In the genomic region with DNA sequence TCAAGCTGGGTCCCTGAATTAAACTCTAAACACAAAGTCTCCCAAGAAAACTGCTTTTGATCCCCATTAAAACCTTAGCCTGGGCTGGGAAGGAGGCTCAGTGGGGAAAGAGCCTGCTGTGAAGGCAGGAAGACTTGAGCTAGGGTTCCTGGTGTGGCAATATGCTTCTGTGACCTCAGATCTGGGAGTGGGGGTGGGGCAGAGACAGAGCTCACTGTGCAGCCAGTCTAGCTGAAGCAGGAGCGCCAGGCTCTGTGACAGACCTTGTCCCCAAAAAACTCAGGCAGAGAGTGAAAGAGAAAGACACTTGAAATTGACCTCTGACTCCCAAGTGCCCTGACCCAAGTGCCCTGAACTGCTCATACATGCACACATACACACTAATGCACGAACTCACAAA, we compare ENCODE assay signal across 10 mouse cellular contexts.
DNase-seq lines count a peak whose midpoint lies in the region; ATAC-seq and TF ChIP-seq lines count a peak whose summit lies in the region.
"Had no signal": no experiment of that assay in that cellular context is flagged by ENCODE, and none has a peak within 500 bp of the region (broad histone marks: within the 10 kb centered on the region; RNA-seq: fewer than 3 reads in every experiment).

No protein-coding gene starts in this region.

- no peak for TF ChIP-seq CTCF in heart, adult 2 months (IDR thresholded peaks at IDR 0.05)

- H3K79me2 ChIP-seq in heart, adult 2 months (replicated peaks; ENCODE audit: control insufficient read depth, insufficient read depth, low read length): no peaks in the 10 kb centered on the region

- WGBS in heart, adult 2 months: 77% methylated on average over 2 of the region's 2 CpGs
- 73% methylated on average over 2 of the region's 2 CpGs for WGBS in heart, embryonic 11.5 days (ENCODE audit: insufficient replicate concordance)
- 85% methylated on average over 2 of the region's 2 CpGs for WGBS in forebrain, embryonic 10.5 days

- H3K27me3 ChIP-seq in heart, adult 2 months (ENCODE audit: control insufficient read depth, insufficient read depth, low read length): no peaks in the 10 kb centered on the region
- no peaks in the 10 kb centered on the region for H3K27me3 ChIP-seq in heart, embryonic 11.5 days (ENCODE audit: control insufficient read depth, insufficient read depth, low read length)
- H3K27me3 ChIP-seq in megakaryocyte, embryonic 14.5 days (replicated peaks): no peaks in the 10 kb centered on the region
- no peaks in the 10 kb centered on the region for H3K27me3 ChIP-seq in forebrain, embryonic 10.5 days (ENCODE audit: poor library complexity, severe bottlenecking)
- H3K27me3 ChIP-seq: neural tube, embryonic 13.5 days had no signal

- peak overlapping the region; percentile 24; the same call in 1 of the 2 replicates for H3K27ac ChIP-seq in heart, adult 2 months
- H3K27ac ChIP-seq in heart, embryonic 11.5 days (ENCODE audit: low read depth, low read length): no peak overlapping the region
- no peak overlapping the region for H3K27ac ChIP-seq in forebrain, embryonic 10.5 days
- H3K27ac ChIP-seq: neural tube, embryonic 13.5 days had no signal

- no peaks in the 10 kb centered on the region; the same call in 1 of the 2 replicates for H3K9me3 ChIP-seq in heart, embryonic 11.5 days (replicated peaks; ENCODE audit: control insufficient read depth, low read length)
- no peaks in the 10 kb centered on the region for H3K9me3 ChIP-seq in megakaryocyte, embryonic 14.5 days
- H3K9me3 ChIP-seq in forebrain, embryonic 10.5 days: no peaks in the 10 kb centered on the region
- H3K9me3 ChIP-seq: neural tube, embryonic 13.5 days had no signal

- no peak overlapping the region for H3K9ac ChIP-seq in heart, adult 2 months (ENCODE audit: low read depth, low read length)
- no peak overlapping the region for H3K9ac ChIP-seq in heart, embryonic 11.5 days (ENCODE audit: low read depth, low read length)
- H3K9ac ChIP-seq: neural tube, embryonic 13.5 days had no signal

- ATAC-seq in heart, embryonic 11.5 days (replicated peaks; ENCODE audit: insufficient number of reproducible peaks, low FRiP score, low TSS enrichment): no peak
- peak; percentile 70 for ATAC-seq in granulocyte monocyte progenitor cell, adult 5-6 weeks (replicated peaks; ENCODE audit: poor library complexity, severe bottlenecking)
- ATAC-seq: lung, postnatal 0 days had no signal

- peaks cover 9% of the 10 kb centered on the region for H3K4me1 ChIP-seq in heart, adult 2 months (ENCODE audit: control insufficient read depth, insufficient read depth, low read length)
- H3K4me1 ChIP-seq in heart, embryonic 11.5 days (ENCODE audit: control insufficient read depth, insufficient read depth, low read length): peaks cover 18% of the 10 kb centered on the region
- peaks cover 74% of the 10 kb centered on the region for H3K4me1 ChIP-seq in megakaryocyte, embryonic 14.5 days
- peaks cover 24% of the 10 kb centered on the region for H3K4me1 ChIP-seq in forebrain, embryonic 10.5 days

- H3K4me2 ChIP-seq in heart, embryonic 11.5 days: no peak overlapping the region
- H3K4me2 ChIP-seq: neural tube, embryonic 13.5 days had no signal

- H3K4me3 ChIP-seq in heart, adult 2 months: no peak overlapping the region
- no peak overlapping the region for H3K4me3 ChIP-seq in heart, embryonic 11.5 days (ENCODE audit: low read depth, low read length)
- peak overlapping the region; percentile 53 for H3K4me3 ChIP-seq in megakaryocyte, embryonic 14.5 days (replicated peaks)
- H3K4me3 ChIP-seq in forebrain, embryonic 10.5 days: no peak overlapping the region
- H3K4me3 ChIP-seq: neural tube, embryonic 13.5 days had no signal

- peak in 1 of 2 experiments; percentile 29 for DNase-seq in heart, adult 2 months
- peak; percentile 31 to 88 for DNase-seq in adrenal gland, adult (ENCODE audit: inconsistent age in 2 of 2, low spot score in 1 of 2)
- no peak for DNase-seq in spleen, adult 18-20 months
- DNase-seq in forebrain, embryonic 10.5 days (ENCODE audit: extremely low spot score, low spot score): no peak
- DNase-seq in left cerebral cortex, adult 9 months (ENCODE audit: low spot score in 2 of 2): no peak

- TF ChIP-seq EP300 in heart, adult 2 months (IDR thresholded peaks at IDR 0.05; ENCODE audit: insufficient read depth, low read depth, low read length): no peak

- TF ChIP-seq POLR2A in heart, adult 2 months (IDR thresholded peaks at IDR 0.05; ENCODE audit: insufficient read depth, low read depth, low read length): no peak

- H3K36me3 ChIP-seq in heart, adult 2 months (ENCODE audit: control insufficient read depth, insufficient read depth, low read length): no peaks in the 10 kb centered on the region
- H3K36me3 ChIP-seq in heart, embryonic 11.5 days (ENCODE audit: control insufficient read depth, insufficient read depth, low read length): no peaks in the 10 kb centered on the region
- peaks cover 19% of the 10 kb centered on the region for H3K36me3 ChIP-seq in megakaryocyte, embryonic 14.5 days (replicated peaks; ENCODE audit: low read length)
- H3K36me3 ChIP-seq in forebrain, embryonic 10.5 days (replicated peaks): no peaks in the 10 kb centered on the region
- H3K36me3 ChIP-seq: neural tube, embryonic 13.5 days had no signal

- intact Hi-C loops in heart, adult 2 months (cut with DNase I): loop anchor here (5.0 kb wide), 1 partner anchor 45 kb away; no protein-coding TSS in a partner anchor

Comparison
In these comparisons a context has a peak if more than half of its experiments do, and no peak if none do; other contexts are left out.
1. DNase-seq: peak in adrenal gland, adult (2 of 2); none in spleen, adult 18-20 months (0 of 2), forebrain, embryonic 10.5 days (single experiment) and left cerebral cortex, adult 9 months (0 of 2).